Mouse (Mus musculus): ENCODE results near the gene Gclc.

Gclc gene

DNA sequence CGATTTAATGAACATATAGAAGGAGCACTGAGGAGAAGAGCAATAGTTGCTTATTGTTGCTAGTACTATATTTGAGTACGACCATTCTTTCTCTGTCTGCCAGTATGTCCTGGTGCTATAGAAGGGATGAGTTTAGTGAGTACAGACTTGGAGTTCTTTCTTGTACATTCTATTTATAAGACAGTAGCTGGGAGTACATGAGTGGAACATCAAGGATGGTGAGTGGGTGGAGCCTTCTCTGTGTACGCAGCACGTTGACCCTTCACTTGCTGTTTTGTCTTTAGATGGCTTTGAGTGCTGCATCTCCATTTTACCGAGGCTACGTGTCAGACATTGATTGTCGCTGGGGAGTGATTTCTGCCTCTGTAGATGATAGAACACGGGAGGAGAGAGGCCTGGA is 31.1 kb downstream of the Gclc start:
- DNase-seq (ENCODE audit: low spot score) = no peak

DNA sequence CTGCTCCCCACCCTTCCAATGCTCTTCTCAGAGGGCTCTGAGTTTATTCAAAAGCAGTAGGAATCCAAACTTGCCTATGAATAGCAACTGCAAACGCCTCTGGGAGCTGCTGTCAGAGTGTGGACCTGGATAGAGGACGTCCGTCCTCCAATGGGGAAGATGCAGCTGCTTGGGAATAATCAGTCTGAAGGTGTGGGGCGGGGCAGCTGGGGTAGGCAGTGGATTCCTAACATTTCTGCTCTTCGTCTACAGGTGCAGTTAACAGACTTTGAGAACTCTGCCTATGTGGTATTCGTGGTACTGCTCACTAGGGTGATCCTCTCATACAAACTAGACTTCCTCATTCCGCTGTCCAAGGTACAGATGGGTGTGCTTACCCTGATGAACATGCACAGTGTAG is 33.6 kb downstream of the Gclc start:
- DNase-seq (ENCODE audit: low spot score) = no peak

DNA sequence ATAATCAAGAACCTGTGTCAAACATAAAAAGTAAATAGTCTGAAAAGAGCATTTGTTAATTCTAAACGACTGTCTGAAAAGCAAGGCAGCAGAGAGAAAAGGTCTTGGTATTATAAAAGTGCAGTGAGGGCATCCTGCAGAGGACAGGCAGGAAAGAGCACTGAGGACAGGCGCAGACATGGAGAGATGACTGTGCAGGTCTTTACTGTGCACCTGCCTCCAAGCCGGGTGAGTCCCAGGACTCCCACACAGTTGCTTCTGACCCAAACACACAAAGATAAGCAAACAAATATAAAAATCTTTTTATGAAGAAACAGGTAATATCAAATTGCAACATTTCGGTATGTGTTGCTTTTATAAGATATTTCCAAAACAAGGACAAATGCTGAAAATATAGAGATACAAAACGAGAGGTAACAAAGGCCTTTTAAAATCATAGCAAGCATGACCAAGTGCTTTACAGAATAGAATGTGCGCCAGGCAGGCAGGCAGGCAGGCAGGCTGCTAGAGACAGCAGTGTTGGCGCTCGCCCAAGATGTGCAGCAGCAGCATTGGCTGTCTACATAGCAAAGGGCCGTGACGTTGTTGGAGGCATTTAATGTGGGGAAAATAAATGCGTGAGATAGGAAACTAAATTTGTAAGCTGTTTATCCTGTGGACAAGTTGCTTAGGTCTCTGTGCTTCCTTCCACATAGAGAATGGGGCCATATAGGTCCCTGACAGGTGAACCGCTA is 35.4 kb downstream of the Gclc start:
- DNase-seq (ENCODE audit: low spot score) = no peak

DNA sequence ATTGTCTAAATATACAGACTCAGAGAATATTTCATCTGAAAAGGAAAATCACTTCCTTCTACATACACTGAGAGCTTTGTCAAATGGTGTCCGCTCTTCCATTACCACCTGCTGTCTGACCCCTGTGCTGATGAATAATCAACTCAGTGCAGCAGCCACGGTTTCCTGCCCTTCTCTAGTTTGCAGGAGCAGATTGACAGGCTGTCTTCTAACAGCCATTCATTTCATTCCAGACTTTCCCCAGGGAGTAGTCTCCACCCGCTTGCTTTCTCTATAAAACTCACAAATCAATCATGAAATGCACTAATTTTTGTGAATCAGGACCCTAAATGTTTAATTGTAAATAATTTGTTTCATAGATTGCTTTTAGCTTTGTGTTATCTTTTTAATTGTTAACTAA is 39.5 kb downstream of the Gclc start:
- DNase-seq (ENCODE audit: low spot score) = no peak

DNA sequence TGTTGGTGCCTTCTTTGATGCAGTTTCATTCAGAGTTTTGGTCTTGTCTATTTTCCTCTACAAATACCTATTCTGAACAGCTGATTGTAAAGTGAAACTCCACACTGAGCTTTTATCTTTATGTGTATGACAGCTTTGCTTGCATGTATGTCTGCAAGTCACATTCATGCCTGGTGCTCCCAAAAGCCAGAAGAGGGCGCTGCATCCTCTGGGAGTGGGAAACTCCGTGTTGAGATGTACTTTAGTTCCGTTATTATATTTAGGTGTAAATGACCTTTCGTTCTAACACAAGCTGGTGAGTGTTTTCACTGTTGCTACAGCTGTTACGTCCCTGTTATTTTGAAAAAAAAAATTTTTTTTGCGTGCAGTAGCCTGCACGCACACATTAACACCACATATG is 48.1 kb downstream of the Gclc start:
- peak; percentile 6 for DNase-seq (ENCODE audit: low spot score)

DNA sequence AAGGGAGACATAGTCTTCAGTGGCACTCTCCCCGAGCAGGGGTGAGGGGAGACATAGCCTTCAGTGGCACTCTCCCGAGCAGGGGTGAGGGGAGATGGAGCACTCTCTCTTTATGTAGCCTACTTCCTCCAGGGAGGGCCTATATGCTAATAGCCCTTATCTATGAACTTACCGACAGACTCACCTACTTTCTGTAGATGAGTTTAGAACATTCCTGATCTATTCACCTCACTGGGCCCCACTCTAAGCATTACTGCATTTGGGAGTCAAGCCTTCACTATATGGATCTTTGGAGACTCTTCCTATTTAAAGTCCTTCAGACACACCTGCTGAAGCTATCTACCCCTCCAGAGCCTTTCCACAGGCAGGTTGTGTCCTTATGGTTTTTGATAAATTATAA is 52.1 kb downstream of the Gclc start:
- DNase-seq (ENCODE audit: low spot score) = no peak

DNA sequence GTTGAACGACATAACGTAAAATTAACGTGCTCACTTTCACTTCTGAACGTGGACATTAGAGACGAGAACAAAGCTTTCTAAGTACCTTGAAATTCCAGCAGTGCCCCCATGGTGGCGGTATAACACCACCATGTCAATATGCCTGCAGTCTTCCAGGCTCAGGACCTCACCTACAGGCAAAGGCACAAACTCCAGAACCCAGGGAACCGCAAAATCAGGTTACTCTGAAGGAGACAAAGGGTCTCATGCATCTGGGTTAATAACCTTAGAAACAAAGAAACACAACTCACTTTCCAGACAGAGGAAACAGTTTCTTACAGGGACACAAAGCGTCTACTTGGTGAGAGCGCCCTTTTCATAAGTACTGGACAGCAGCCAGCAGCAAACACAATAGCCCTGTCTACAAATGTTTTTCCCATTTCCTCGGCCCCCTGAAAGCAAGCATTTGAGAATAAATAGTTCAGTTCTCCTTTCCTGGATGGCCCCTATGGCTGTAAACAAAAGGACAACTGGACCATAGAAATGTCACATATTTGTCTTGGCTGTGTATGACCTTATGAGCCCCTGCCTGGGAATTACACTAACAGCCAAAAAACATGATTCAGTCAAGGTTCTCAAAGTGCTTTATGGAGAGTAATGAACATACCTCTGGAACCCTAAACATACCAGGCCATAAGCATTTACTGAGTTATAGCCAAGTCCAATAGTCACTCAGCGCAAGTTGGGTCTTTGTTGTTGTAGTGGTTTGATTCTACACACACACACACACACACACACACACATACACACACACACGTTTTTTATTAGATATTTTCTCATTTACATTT is 52.7 kb downstream of the Gclc start:
- DNase-seq (ENCODE audit: low spot score) = peak; percentile 74

DNA sequence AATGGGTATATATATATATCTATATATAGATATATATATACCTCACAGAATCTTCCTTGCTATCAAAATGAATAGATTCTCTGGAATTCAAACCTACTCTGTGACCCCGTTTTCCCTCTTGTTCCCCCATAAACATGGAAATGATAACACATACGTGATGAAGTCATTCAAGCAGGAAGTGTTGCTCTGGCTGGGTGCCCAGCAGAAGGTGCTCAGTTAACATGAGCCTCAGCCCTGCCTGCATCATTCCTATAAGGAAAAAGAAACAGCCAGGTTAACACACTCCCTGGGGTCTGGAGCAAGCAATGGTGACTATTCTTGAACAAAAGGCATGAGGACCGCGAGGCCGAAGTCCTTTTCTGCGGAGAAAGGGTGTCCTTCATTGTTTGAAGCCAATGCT is 54.1 kb downstream of the Gclc start:
- DNase-seq (ENCODE audit: low spot score) = no peak

DNA sequence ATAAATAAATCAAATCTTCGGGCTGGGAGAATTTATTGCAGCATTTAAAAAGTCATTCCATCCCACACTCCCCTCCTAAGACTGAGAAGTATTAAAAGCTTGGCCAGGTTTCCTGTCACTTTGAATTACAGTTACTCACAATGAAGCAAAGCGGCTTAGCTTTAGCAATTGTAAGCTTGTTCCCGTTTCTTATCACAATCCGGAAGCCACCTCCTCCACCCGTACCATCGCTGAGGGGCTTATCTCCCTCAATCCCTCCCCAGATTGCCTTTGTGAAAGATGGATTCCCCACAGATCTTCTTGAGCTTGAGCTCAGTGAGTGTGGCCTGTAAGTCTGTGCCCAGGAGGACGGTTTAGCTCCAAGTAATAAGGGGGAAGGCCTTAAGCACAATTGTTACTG is 64.5 kb downstream of the Gclc start:
- no peak for DNase-seq (ENCODE audit: low spot score)

DNA sequence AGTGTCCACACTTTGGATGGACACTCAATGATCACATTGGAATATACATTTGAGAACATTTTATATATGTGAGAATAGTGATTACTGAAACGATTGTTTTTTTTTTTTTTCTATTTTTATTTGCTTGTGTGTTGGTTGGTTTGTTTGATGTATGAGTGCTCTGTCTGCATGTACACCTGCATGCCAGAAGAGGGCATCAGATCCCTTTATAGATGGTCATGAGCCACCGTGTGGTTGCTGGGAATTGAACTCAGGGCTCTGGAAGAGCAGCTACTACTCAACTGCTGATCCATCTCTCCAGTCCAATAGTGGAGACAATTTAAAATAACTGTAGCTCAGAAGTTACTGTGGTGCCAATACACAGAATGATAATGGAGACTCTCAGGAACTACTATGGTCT is 65.0 kb downstream of the Gclc start:
- peak; percentile 11 for DNase-seq (ENCODE audit: low spot score)

DNA sequence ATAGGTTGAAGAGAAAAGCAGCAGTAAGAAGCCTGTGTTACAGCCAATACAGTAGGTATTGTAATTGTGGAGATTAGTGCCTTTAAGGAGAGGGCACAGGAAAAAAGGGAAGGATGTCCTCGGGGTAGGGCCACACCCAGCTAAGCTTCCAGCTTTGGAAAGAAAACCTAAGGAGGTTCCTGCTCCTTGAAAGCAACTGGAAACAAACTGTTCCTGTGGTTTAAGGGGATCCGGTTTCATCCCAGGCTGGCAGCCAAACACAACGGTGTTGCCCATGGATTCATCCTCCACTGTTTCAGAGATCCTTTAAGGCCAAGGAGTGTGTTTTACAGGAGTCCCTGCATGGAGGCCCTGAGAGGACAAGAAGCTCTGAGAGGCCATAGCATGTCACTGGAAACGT is 66.5 kb downstream of the Gclc start:
- no peak for DNase-seq (ENCODE audit: low spot score)

DNA sequence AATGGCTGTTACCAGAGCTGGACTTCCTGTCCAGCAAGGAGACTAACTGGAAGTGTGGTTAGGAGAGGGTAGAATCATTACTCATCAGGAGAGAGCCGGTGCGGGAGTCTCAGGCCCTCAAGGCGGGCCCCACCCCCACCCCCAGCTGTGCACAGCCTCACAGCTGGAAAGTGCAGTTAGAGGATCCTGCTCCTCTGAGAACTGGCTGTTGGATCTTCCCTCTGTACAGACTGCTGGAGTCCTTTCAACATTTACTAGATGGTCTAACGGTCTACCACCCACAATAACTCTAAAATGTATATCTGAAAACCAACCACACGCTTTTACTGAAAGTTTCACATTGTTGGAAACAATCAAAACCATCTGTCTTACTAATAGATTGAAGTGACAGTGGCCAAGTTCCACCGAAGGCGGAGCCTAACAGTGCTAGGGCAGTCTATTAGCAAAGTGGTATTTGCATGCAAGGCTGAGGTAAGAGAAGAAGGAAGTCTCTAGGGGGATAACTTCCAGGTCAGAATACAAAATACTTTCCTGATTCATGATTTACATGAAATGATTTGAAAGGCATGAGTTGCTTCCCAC is 71.1 kb downstream of the Gclc start:
- no peak for DNase-seq (ENCODE audit: low spot score)

DNA sequence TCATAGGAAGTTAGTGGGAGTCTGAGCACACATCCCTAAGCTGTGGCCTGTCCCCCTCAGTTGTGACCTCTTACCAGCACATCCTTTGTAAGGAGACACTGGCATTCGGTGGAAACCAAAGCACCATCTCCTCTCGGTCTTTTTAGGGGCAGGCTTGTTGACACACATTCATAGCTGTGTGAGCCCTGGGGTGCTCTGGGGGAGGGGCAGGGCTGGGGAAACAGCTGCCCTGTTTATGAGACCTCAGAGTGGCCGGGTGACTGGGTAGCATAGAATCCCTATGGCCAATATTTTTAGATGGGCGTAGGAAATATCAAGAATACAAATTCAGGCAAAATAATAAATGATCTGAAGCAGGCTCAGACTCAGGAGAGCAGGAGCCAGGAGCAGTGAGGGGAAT is 71.9 kb downstream of the Gclc start:
- DNase-seq (ENCODE audit: low spot score) = no peak

DNA sequence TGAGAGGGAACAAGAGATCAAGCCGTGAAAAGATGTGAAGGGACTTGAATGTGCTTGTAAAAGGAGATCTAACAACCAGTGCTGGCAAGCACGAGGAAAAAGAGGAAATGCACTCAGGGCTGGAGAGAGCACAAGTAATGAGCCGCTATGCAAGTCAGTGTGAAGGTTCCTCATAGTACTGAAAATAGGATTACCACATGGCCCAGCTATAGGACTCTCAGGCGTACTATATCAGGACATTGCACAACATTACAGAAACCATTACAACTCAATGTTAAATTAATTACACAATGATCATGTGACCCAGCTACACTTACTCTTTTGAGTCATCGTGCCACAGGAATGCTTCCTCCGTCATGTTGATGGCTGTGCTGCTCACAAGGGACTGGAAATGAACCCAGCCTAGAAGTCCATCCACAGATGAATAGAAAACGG is 74.2 kb downstream of the Gclc start:
- no peak for DNase-seq (ENCODE audit: low spot score)

DNA sequence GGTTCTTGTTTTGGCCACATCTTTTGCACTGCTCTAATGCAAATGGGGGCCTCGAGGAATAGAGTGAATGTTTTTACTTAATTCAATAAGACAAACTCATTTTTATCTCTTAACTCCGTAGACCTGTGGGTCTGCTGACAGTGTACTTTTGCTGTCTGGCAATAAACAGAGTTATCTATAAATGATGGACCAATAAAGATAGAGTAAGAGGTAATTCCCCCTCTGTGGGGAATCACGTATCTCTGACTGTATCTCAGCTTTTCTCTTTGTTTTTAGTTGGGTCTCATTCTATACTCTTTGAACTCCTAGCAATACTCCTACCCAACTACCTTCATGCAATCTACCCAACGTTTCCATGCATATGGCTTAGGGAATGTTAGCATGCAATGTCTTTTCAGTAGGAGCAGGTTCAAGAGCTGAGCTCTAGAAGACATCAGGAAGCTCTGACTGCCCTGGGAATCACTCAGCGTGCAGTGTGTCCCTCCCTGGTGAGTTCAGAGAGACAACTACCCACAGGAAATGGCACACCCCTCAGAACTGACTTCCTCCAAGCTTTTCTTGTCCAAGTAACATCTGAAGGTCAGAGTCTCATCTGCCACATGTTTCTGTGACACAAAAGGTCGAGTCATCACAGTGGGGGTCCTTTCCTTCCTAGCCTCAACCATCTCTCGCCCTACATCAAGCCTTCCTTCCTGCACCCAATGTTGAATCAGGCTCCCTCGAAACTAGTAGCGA is 80.1 kb downstream of the Gclc start:
- peak; percentile 19 for DNase-seq (ENCODE audit: low spot score)

DNA sequence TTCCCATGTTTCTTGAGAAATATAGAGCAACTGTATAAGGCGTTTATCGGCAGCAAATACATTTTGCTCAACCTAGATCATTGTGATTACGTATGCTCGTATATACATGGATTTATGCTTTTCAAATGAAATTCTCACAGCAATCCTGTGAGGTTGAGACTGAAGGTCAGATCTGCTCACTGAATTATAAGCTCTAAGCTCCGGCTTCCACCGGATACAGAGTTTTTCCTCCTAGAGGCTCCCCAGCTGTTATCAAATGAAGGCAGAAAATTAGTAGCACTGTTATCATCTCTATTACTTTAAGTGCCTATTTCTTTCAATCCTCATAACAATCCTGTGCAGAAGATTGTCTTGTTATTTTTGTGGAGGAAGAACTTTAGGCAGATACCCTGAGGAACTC is 80.8 kb downstream of the Gclc start:
- DNase-seq (ENCODE audit: low spot score) = no peak

DNA sequence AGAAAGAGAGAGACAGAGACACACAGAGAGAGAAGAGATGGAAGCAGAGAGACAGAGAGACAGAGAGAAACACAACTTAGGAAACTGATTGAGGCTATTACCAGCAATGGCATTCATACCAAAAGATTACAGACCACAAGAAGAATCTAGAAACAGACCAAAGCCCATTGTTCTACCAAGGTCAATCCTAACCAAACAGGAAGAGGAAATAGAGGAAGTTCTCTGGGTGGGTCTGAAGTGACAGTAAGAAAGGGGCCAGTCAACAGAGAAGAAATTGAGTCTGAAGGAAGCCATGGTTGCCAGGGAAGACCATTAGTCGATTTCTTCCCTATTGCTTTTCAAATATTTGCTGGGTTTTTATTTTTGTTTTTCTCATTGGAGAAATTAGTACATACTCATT is 81.4 kb downstream of the Gclc start:
- no peak for DNase-seq (ENCODE audit: low spot score)

DNA sequence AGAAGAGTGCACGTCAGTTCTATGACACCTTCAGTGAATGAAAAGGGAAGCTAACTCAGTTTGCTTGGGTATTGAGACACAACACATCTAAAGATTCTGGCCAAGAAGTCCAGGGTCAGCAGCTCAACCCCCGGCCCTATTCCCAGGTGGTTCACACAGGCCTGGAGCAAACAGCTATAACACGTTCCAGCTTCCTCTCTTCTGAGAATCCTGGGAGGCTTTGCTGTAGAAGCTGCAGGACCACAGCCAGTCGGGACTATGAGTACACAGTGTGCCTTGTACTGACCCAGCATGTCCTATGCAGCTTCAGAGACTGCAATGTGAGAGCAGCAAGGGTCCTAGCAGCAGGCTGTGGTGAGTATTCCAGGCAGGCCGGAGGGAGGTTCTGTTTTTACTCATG is 84.3 kb downstream of the Gclc start:
- DNase-seq (ENCODE audit: low spot score) = no peak
